Mouse (Mus musculus) splenic B cell, adult 2 months (primary cell): ENCODE measurements at regions not wholly inside any gene's neighbourhood (a gene's known extent, or its start where the extent isn't known, plus 50 kb on each side); places are given as distances from the start of the nearest gene placed in this dataset.
"Not testable (repeated sequence)": the region's sequence is repeated elsewhere in the genome, so short reads cannot be mapped to it uniquely, and the experiment has no call there.

Source experiments
- DNase-seq: peaks from one replicate; pipeline ENCODE4 v3.0.0-alpha.2; 2011; ENCODE audit warnings: low read depth, low spot score
- H3K27me3 ChIP-seq: 2 replicates; pipeline ENCODE4 v1.6.1; 2012; ENCODE audit warnings: mild to moderate bottlenecking, low read length, moderate library complexity, mixed read lengths; ENCODE audit not compliant: control insufficient read depth, poor library complexity, insufficient read depth, severe bottlenecking
- H3K36me3 ChIP-seq: 2 replicates; pipeline ENCODE4 v1.6.1; 2012; ENCODE audit warnings: mild to moderate bottlenecking, low read length, moderate library complexity, mixed read lengths; ENCODE audit not compliant: control insufficient read depth, poor library complexity, insufficient read depth, severe bottlenecking

DNA sequence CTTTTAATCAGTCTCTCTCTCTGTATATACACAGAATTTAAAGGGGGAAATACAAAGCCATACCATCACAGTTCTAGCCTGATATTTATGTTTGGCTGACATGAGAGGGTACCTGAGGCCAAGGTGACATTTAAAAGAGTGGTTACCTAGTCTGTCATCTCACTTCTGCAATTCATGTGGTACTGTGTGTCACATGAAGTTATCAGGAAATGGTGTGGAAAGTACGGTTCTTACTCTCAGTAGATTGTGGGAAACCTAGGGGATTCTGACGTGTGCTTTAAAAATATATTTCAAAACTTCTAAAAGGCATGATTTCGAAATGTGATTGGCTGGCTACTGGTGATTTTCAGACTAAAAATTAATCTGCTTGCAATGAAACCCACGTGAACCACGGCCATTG is 673.1 kb upstream of the Marcks start:
- no peaks in the 10 kb centered on the region for H3K36me3 ChIP-seq

DNA sequence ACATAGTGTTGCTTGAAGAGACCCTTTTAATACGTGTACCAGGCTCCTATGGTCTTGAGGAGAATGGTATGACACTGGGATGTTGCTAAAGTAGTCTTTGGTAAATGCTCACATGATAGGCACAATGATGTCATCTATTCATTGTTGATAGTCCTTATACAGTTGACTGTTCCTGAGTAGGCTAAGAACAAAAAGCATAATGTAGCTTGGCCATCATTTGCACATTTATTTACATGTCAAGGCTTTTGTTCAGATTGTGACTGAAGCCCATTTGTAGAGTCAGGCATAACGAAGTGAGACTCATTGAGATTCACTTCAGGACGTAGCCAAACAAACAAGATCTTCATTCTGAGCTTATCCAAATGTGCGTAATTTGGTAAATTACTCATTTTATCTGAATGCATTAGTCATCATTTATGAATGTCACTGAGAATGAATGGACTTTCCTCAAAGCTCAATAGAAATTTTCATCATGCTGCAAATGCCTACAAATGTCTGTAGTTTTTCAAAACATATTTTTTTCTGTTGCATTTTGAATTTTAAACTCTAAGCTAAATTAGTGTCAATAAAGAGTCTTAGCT is 664.6 kb upstream of the Marcks start:
- no peak for DNase-seq
- H3K36me3 ChIP-seq, result no peaks in the 10 kb centered on the region
- no peaks in the 10 kb centered on the region; the same call in 1 of the 2 replicates for H3K27me3 ChIP-seq

More for the DNA sequence above, 673.1 kb upstream of the Marcks start:
- peak; percentile 72 for DNase-seq
- no peaks in the 10 kb centered on the region; the same call in 1 of the 2 replicates for H3K27me3 ChIP-seq

- no peaks in the 10 kb centered on the region for H3K36me3 ChIP-seq
- H3K27me3 ChIP-seq, result no peaks in the 10 kb centered on the region; the same call in 1 of the 2 replicates
- DNase-seq, result no peak
These were observed 660.7 kb upstream of the Marcks start for GRCm38 (mm10) chr10:37799397-37799796.

- H3K27me3 ChIP-seq, result no peaks in the 10 kb centered on the region; the same call in 1 of the 2 replicates
- H3K36me3 ChIP-seq, result no peaks in the 10 kb centered on the region
- DNase-seq, result no peak
These were observed 659.6 kb upstream of the Marcks start for GRCm38 (mm10) chr10:37798285-37798684.

- DNase-seq, result no peak
- no peaks in the 10 kb centered on the region; the same call in 1 of the 2 replicates for H3K27me3 ChIP-seq
- no peaks in the 10 kb centered on the region for H3K36me3 ChIP-seq
These were observed 659.0 kb upstream of the Marcks start for GRCm38 (mm10) chr10:37797701-37798100.

- Histone ChIP-seq H3K27me3 (no peaks in the 10 kb centered on the region), H3K36me3 (no peaks in the 10 kb centered on the region)
- DNase-seq, result peak; percentile 53
These were observed 654.2 kb upstream of the Marcks start for GRCm38 (mm10) chr10:37792878-37793277.

GRCm38 (mm10) chr10:37788049-37788448 is 649.3 kb upstream of the Marcks start:
- no peaks in the 10 kb centered on the region for H3K27me3 ChIP-seq
- H3K36me3 ChIP-seq, result no peaks in the 10 kb centered on the region
- no peak for DNase-seq

DNA sequence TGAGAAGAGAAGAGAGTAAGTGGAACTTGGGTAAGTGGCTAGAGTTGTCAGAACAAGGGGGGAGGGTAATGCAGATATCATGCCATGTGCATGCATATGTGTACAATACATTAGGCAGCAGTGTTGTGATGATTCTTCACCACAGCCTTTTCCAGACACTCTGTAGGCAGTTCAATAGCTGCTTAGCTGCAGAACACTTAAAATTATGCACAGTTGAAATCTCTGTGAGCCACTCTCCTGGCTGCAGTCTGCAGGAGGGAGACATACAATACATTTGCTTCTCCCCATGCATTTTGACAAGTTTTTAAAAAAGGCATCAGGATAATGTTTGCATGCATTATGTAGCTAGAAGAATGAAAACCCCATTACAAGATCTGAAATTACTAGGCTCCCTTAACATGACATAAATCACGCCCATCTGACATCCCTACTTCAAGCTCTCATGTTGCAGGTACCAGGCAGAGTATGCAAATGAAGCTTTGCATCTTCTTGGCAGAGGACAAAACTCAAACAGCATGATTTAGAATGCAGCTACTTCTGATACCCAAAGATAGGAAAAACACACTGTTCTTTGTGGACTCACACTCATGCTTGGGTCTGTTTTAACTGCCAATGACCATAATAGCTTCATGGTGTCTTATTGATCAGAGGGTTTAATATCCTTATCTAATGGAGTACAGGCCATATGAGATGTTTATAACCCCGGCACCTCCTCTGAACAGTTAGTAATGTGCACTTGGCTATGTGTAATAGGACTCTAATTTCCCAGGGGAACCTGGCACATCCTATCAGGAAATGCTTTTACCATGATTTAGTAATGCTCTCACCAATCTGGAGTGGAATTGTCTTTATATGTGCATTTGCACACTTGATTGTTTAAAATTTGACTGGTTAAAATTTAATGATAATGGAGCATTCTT is 640.9 kb upstream of the Marcks start:
- no peaks in the 10 kb centered on the region for H3K36me3 ChIP-seq
- no peak for DNase-seq
- H3K27me3 ChIP-seq, result no peaks in the 10 kb centered on the region

DNA sequence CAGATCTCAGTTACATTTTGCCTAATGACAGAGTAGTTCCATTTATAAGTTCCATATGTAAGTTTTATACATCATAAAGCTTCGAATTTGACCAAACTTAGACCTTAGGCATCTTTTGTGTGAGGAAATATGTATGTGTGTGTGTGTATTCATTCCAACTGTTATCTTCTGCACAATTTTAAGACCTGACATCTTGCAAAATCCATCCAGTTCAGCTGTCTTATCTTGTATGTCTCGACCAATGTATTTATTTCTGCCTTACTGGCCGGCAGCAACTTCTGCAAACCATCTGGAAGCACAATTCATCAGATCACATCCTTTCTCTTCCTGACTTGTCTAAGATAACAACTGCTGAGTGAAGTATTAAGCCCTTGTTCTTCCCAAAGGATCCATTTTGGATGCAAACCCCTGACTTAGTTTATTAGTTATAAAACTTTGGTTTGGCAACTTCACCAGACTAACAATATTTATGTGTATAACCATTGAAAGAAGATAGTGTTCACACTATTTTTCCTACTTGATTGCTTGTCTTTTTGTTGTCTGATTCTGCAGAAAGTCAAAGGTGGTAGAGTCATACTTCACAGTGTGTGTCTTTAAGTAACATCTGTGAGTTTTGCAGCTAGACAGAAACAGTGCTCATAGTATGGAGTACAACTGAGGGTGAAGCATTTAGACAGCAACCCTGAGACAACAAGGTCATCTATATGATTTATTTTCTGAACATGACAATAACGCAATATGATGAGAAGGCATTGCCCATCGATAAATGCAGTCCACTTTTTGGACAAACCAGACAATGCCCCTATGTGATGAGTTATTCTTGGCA is 622.0 kb upstream of the Marcks start:
- H3K36me3 ChIP-seq, result no peaks in the 10 kb centered on the region
- H3K27me3 ChIP-seq, result no peaks in the 10 kb centered on the region
- no peak for DNase-seq

- H3K27me3 ChIP-seq, result no peaks in the 10 kb centered on the region
- no peaks in the 10 kb centered on the region for H3K36me3 ChIP-seq
- no peak for DNase-seq
These were observed 602.9 kb upstream of the Marcks start for GRCm38 (mm10) chr10:37741581-37741980.

- H3K36me3 ChIP-seq, result no peaks in the 10 kb centered on the region
- no peaks in the 10 kb centered on the region for H3K27me3 ChIP-seq
- no peak for DNase-seq
These were observed 600.3 kb upstream of the Marcks start for GRCm38 (mm10) chr10:37739024-37739423.

DNA sequence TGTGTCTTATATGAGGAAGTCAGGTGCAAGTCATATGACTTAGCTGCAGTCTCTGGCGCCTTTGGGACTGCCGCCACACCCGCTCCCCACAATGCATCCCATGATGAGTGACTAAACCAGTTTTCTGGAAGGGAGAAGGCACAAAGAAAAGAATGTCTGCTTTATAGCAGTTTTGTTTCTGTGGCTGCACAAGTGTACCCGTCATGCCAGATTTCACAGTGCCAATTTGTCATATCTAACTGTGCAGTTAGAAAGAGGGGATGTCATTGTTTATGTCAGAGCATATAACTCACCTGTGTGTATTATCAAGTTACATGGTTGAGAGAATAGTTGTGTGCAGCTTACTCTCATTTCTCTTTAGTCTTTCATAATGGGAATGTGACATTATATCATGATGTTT is 586.9 kb upstream of the Marcks start:
- no peak for DNase-seq
- no peaks in the 10 kb centered on the region for H3K27me3 ChIP-seq

GRCm38 (mm10) chr10:37724994-37725393 is 586.3 kb upstream of the Marcks start:
- H3K27me3 ChIP-seq, H3K36me3 ChIP-seq, DNase-seq: not testable (repeated sequence)

More for the DNA sequence above, 586.9 kb upstream of the Marcks start:
- no peaks in the 10 kb centered on the region for H3K36me3 ChIP-seq

- DNase-seq, result no peak
- Histone ChIP-seq H3K36me3 (no peaks in the 10 kb centered on the region), H3K27me3 (no peaks in the 10 kb centered on the region)
These were observed 582.0 kb upstream of the Marcks start for GRCm38 (mm10) chr10:37720748-37721147.

- no peak for DNase-seq
- Histone ChIP-seq H3K27me3 (no peaks in the 10 kb centered on the region), H3K36me3 (no peaks in the 10 kb centered on the region)
These were observed 578.2 kb upstream of the Marcks start for GRCm38 (mm10) chr10:37716946-37717345.
